Mouse (Mus musculus): ENCODE measurements around the gene Ptpn14. TPM values are rescaled to one million over a fixed set of nuclear protein-coding genes. Genes with fewer than 3 reads are reported as not detected.

Ptpn14 gene
- polyA plus RNA-seq, 1 experiment = 17.8 TPM

- Histone ChIP-seq H3K27me3 (ENCODE audit: control insufficient read depth, insufficient read depth, low read length) (no peaks in the 10 kb centered on the region), H3K36me3 (ENCODE audit: control insufficient read depth, insufficient read depth, low read length) (no peaks in the 10 kb centered on the region), H3K4me3 (ENCODE audit: control insufficient read depth, insufficient read depth, low read length) (no peak overlapping the region), H3K27ac (ENCODE audit: control insufficient read depth, insufficient read depth, low read length) (no peak overlapping the region), H3K4me1 (replicated peaks; ENCODE audit: control insufficient read depth, insufficient read depth, low read length) (peaks cover 3% of the 10 kb centered on the region)
- no peak for TF ChIP-seq CTCF (IDR thresholded peaks at IDR 0.05; ENCODE audit: borderline replicate concordance, control insufficient read depth, extremely low read depth, insufficient read depth, low read length, poor library complexity)
- no peak for TF ChIP-seq POLR2A (IDR thresholded peaks at IDR 0.05; ENCODE audit: control insufficient read depth, extremely low read depth, insufficient read depth, low read length, poor library complexity)
- 72% methylated on average over 19 of the region's 19 CpGs for WGBS
- no peak for DNase-seq
These were observed 28.4 kb downstream of the Ptpn14 start for GRCm38 (mm10) chr1:189756306-189757053.

- 67% methylated on average over 7 of the region's 7 CpGs for WGBS
- peaks cover 3% of the 10 kb centered on the region for H3K4me1 ChIP-seq (replicated peaks; ENCODE audit: control insufficient read depth, insufficient read depth, low read length)
- DNase-seq = no peak
- no peaks in the 10 kb centered on the region for H3K27me3 ChIP-seq (ENCODE audit: control insufficient read depth, insufficient read depth, low read length)
- no peak overlapping the region for H3K4me3 ChIP-seq (ENCODE audit: control insufficient read depth, insufficient read depth, low read length)
- no peak overlapping the region for H3K27ac ChIP-seq (ENCODE audit: control insufficient read depth, insufficient read depth, low read length)
- no peaks in the 10 kb centered on the region for H3K36me3 ChIP-seq (ENCODE audit: control insufficient read depth, insufficient read depth, low read length)
- TF ChIP-seq POLR2A (IDR thresholded peaks at IDR 0.05; ENCODE audit: control insufficient read depth, extremely low read depth, insufficient read depth, low read length, poor library complexity) = no peak
- TF ChIP-seq CTCF (IDR thresholded peaks at IDR 0.05; ENCODE audit: borderline replicate concordance, control insufficient read depth, extremely low read depth, insufficient read depth, low read length, poor library complexity) = no peak
These were observed 29.0 kb downstream of the Ptpn14 start for GRCm38 (mm10) chr1:189757054-189757408.

GRCm38 (mm10) chr1:189761581-189762021 lies 33.5 kb downstream of the Ptpn14 start:
- WGBS = 94% methylated on average over 6 of the region's 6 CpGs
- Histone ChIP-seq H3K27ac (ENCODE audit: control insufficient read depth, insufficient read depth, low read length) (no peak overlapping the region), H3K4me1 (replicated peaks; ENCODE audit: control insufficient read depth, insufficient read depth, low read length) (no peaks in the 10 kb centered on the region; the same call in 1 of the 2 replicates), H3K36me3 (ENCODE audit: control insufficient read depth, insufficient read depth, low read length) (no peaks in the 10 kb centered on the region), H3K4me3 (ENCODE audit: control insufficient read depth, insufficient read depth, low read length) (no peak overlapping the region), H3K27me3 (ENCODE audit: control insufficient read depth, insufficient read depth, low read length) (no peaks in the 10 kb centered on the region)
- TF ChIP-seq CTCF (IDR thresholded peaks at IDR 0.05; ENCODE audit: borderline replicate concordance, control insufficient read depth, extremely low read depth, insufficient read depth, low read length, poor library complexity) (no peak), POLR2A (IDR thresholded peaks at IDR 0.05; ENCODE audit: control insufficient read depth, extremely low read depth, insufficient read depth, low read length, poor library complexity) (no peak)
- no peak for DNase-seq

GRCm38 (mm10) chr1:189764258-189764657 lies 36.2 kb downstream of the Ptpn14 start:
- Histone ChIP-seq H3K27ac (ENCODE audit: control insufficient read depth, insufficient read depth, low read length) (no peak overlapping the region), H3K4me1 (replicated peaks; ENCODE audit: control insufficient read depth, insufficient read depth, low read length) (peaks cover 4% of the 10 kb centered on the region), H3K4me3 (ENCODE audit: control insufficient read depth, insufficient read depth, low read length) (no peak overlapping the region), H3K27me3 (ENCODE audit: control insufficient read depth, insufficient read depth, low read length) (no peaks in the 10 kb centered on the region), H3K36me3 (ENCODE audit: control insufficient read depth, insufficient read depth, low read length) (no peaks in the 10 kb centered on the region)
- 65% methylated on average over 5 of the region's 5 CpGs for WGBS
- TF ChIP-seq POLR2A (IDR thresholded peaks at IDR 0.05; ENCODE audit: control insufficient read depth, extremely low read depth, insufficient read depth, low read length, poor library complexity) = no peak
- TF ChIP-seq CTCF (IDR thresholded peaks at IDR 0.05; ENCODE audit: borderline replicate concordance, control insufficient read depth, extremely low read depth, insufficient read depth, low read length, poor library complexity) = no peak
- DNase-seq = no peak

GRCm38 (mm10) chr1:189767164-189767563 lies 39.1 kb downstream of the Ptpn14 start:
- DNase-seq = no peak
- H3K4me1 ChIP-seq (replicated peaks; ENCODE audit: control insufficient read depth, insufficient read depth, low read length) = peaks cover 12% of the 10 kb centered on the region
- H3K27me3 ChIP-seq (ENCODE audit: control insufficient read depth, insufficient read depth, low read length) = no peaks in the 10 kb centered on the region
- no peaks in the 10 kb centered on the region for H3K36me3 ChIP-seq (ENCODE audit: control insufficient read depth, insufficient read depth, low read length)
- no peak overlapping the region for H3K4me3 ChIP-seq (ENCODE audit: control insufficient read depth, insufficient read depth, low read length)
- 82% methylated on average over 10 of the region's 10 CpGs for WGBS
- TF ChIP-seq POLR2A (IDR thresholded peaks at IDR 0.05; ENCODE audit: control insufficient read depth, extremely low read depth, insufficient read depth, low read length, poor library complexity) (no peak), CTCF (IDR thresholded peaks at IDR 0.05; ENCODE audit: borderline replicate concordance, control insufficient read depth, extremely low read depth, insufficient read depth, low read length, poor library complexity) (no peak)
- no peak overlapping the region for H3K27ac ChIP-seq (ENCODE audit: control insufficient read depth, insufficient read depth, low read length)

- DNase-seq = no peak
- 90% methylated on average over 9 of the region's 9 CpGs for WGBS
- Histone ChIP-seq H3K4me1 (replicated peaks; ENCODE audit: control insufficient read depth, insufficient read depth, low read length) (peaks cover 12% of the 10 kb centered on the region), H3K4me3 (ENCODE audit: control insufficient read depth, insufficient read depth, low read length) (no peak overlapping the region), H3K27me3 (ENCODE audit: control insufficient read depth, insufficient read depth, low read length) (no peaks in the 10 kb centered on the region), H3K36me3 (ENCODE audit: control insufficient read depth, insufficient read depth, low read length) (no peaks in the 10 kb centered on the region), H3K27ac (ENCODE audit: control insufficient read depth, insufficient read depth, low read length) (no peak overlapping the region)
- TF ChIP-seq POLR2A (IDR thresholded peaks at IDR 0.05; ENCODE audit: control insufficient read depth, extremely low read depth, insufficient read depth, low read length, poor library complexity) (no peak), CTCF (IDR thresholded peaks at IDR 0.05; ENCODE audit: borderline replicate concordance, control insufficient read depth, extremely low read depth, insufficient read depth, low read length, poor library complexity) (no peak)
These were observed 39.8 kb downstream of the Ptpn14 start for GRCm38 (mm10) chr1:189767910-189768309.

Data from thymus, adult 2 months (tissue).